Mouse (Mus musculus) intestine, embryonic 14.5 days (tissue): Measurements from ENCODE around the gene 1700008O03Rik. TPM values are rescaled to one million over a fixed set of nuclear protein-coding genes. Genes with fewer than 3 reads are reported as not detected.
A peak's percentile ranks its signal among the peaks of the same experiment; 100 is the strongest.

ENCODE experiments used
- ATAC-seq: fragments of 200-750 bp; cut with Nextera tagmentation; replicated peaks from 2 replicates; pipeline ENCODE4 v1.8.0; 2017; ENCODE audit warnings: low read depth, moderate number of reproducible peaks, moderate TSS enrichment, moderate library complexity; ENCODE audit not compliant: low FRiP score, low TSS enrichment
- DNase-seq: peaks from one replicate; pipeline ENCODE4 v3.0.0-alpha.2; 2018; ENCODE audit warnings: low spot score
- H3K27ac ChIP-seq: fragments of 300-500 bp; sonication (generic); 2 replicates; pipeline ENCODE4 v1.5.1; 2014; ENCODE audit warnings: low read depth, mild to moderate bottlenecking, control low read depth
- H3K27me3 ChIP-seq: fragments of 300-500 bp; sonication (generic); replicated peaks from 2 replicates; pipeline ENCODE4 v1.6.1; 2014; ENCODE audit warnings: low read length, control low read depth; ENCODE audit not compliant: control insufficient read depth, insufficient read depth
- H3K36me3 ChIP-seq: fragments of 300-500 bp; sonication (generic); 2 replicates; pipeline ENCODE4 v1.6.1; 2014; ENCODE audit warnings: low read length, control low read depth; ENCODE audit not compliant: control insufficient read depth, insufficient read depth
- H3K4me1 ChIP-seq: fragments of 300-500 bp; sonication (generic); replicated peaks from 2 replicates; pipeline ENCODE4 v1.6.1; 2014; ENCODE audit warnings: low read length, control low read depth, mixed read lengths; ENCODE audit not compliant: control insufficient read depth, insufficient read depth
- H3K4me2 ChIP-seq: fragments of 300-500 bp; sonication (generic); 2 replicates; pipeline ENCODE4 v1.6.1; 2014; ENCODE audit warnings: low read length
- H3K4me3 ChIP-seq: fragments of 300-500 bp; sonication (generic); 2 replicates; pipeline ENCODE4 v1.5.1; 2014; ENCODE audit warnings: low read depth, low read length, control low read depth, mixed read lengths
- H3K9ac ChIP-seq: fragments of 300-500 bp; sonication (generic); 2 replicates; pipeline ENCODE4 v1.6.1; 2014; ENCODE audit warnings: mild to moderate bottlenecking, low read length
- H3K9me3 ChIP-seq: fragments of 300-500 bp; sonication (generic); 2 replicates; pipeline ENCODE4 v1.6.1; 2016; ENCODE audit warnings: low read length, control low read depth; ENCODE audit not compliant: control insufficient read depth
- WGBS: fragments of 180-500 bp; shearing (Covaris S2); extraction: QIAGEN DNeasy Blood & Tissue Kit; methylation state at CpG from one replicate; pipeline ENCODE4 v1.1.7; 2014; 5-methylcytosine and 5-hydroxymethylcytosine counted together
- polyA plus RNA-seq: library from polyadenylated mRNA; unstranded; fragments of >200 nt; fragmentation: Nextera tagmentation; extraction: Ambion mirVana; gene quantifications from 2 replicates; pipeline ENCODE4 v1.2.1, GENCODE M21; 2014

The 1700008O03Rik gene
- polyA plus RNA-seq, 1 experiment from 2014 or later: 1.5 TPM

- no peak overlapping the region for H3K27ac ChIP-seq
- H3K4me3 ChIP-seq: peak overlapping the region; percentile 18
- H3K36me3 ChIP-seq: no peaks in the 10 kb centered on the region
- peaks cover 77% of the 10 kb centered on the region for H3K27me3 ChIP-seq
- H3K4me1 ChIP-seq: peaks cover 44% of the 10 kb centered on the region
- DNase-seq (no peak), ATAC-seq (no peak)
- peak overlapping the region; percentile 46 for H3K4me2 ChIP-seq
- H3K9ac ChIP-seq: 0 out of 2 replicates have a peak overlapping the region, but pooled peaks have one; percentile 25
- 3% methylated on average over 35 of the region's 35 CpGs for WGBS
- H3K9me3 ChIP-seq: no peaks in the 10 kb centered on the region
These were observed 28.8 kb downstream of the 1700008O03Rik start for GRCm38 (mm10) chr7:44356590-44357481.

- peaks cover 80% of the 10 kb centered on the region for H3K27me3 ChIP-seq
- H3K9me3 ChIP-seq: no peaks in the 10 kb centered on the region
- peaks cover 46% of the 10 kb centered on the region for H3K4me1 ChIP-seq
- no peaks in the 10 kb centered on the region for H3K36me3 ChIP-seq
- DNase-seq (no peak), ATAC-seq (no peak)
- WGBS: 77% methylated on average over 6 of the region's 6 CpGs
- H3K9ac ChIP-seq: no peak overlapping the region
- no peak overlapping the region for H3K27ac ChIP-seq
- H3K4me3 ChIP-seq: no peak overlapping the region
- H3K4me2 ChIP-seq: no peak overlapping the region
These were observed 30.2 kb downstream of the 1700008O03Rik start for GRCm38 (mm10) chr7:44355411-44355810.

- DNase-seq (no peak), ATAC-seq (no peak)
- H3K4me2 ChIP-seq: peak overlapping the region; percentile 26
- no peaks in the 10 kb centered on the region for H3K36me3 ChIP-seq
- peaks cover 35% of the 10 kb centered on the region for H3K4me1 ChIP-seq
- WGBS: 3% methylated on average over 35 of the region's 35 CpGs
- peak overlapping the region; percentile 18; the same call in 1 of the 2 replicates for H3K4me3 ChIP-seq
- H3K27ac ChIP-seq: no peak overlapping the region
- H3K27me3 ChIP-seq: peaks cover 80% of the 10 kb centered on the region
- no peak overlapping the region for H3K9ac ChIP-seq
- no peaks in the 10 kb centered on the region for H3K9me3 ChIP-seq
These were observed 31.8 kb downstream of the 1700008O03Rik start for GRCm38 (mm10) chr7:44353601-44354340.

- 2% methylated on average over 61 of the region's 71 CpGs for WGBS
- Histone ChIP-seq H3K36me3 (no peaks in the 10 kb centered on the region), H3K27ac (no peak overlapping the region), H3K9ac (no peak overlapping the region), H3K27me3 (peaks cover 80% of the 10 kb centered on the region), H3K4me3 (peak overlapping the region; percentile 18; the same call in 1 of the 2 replicates), H3K9me3 (no peaks in the 10 kb centered on the region), H3K4me2 (peak overlapping the region; percentile 26), H3K4me1 (peaks cover 35% of the 10 kb centered on the region)
- no peak for DNase-seq
- no peak for ATAC-seq
These were observed 32.6 kb downstream of the 1700008O03Rik start for GRCm38 (mm10) chr7:44352750-44353600.

GRCm38 (mm10) chr7:44351881-44352749 is 33.5 kb downstream of the 1700008O03Rik start:
- H3K4me3 ChIP-seq: 0 out of 2 replicates have a peak overlapping the region, but pooled peaks have one; percentile 8
- no peak for DNase-seq
- no peaks in the 10 kb centered on the region for H3K36me3 ChIP-seq
- ATAC-seq: 0 out of 2 replicates have a peak, but pooled peaks have one; percentile 6
- WGBS: 3% methylated on average over 70 of the region's 71 CpGs
- peaks cover 73% of the 10 kb centered on the region for H3K27me3 ChIP-seq
- no peaks in the 10 kb centered on the region for H3K9me3 ChIP-seq
- H3K4me1 ChIP-seq: peaks cover 29% of the 10 kb centered on the region
- no peak overlapping the region for H3K27ac ChIP-seq
- no peak overlapping the region for H3K9ac ChIP-seq
- H3K4me2 ChIP-seq: 0 out of 2 replicates have a peak overlapping the region, but pooled peaks have one; percentile 55

GRCm38 (mm10) chr7:44350957-44351711 is 34.5 kb downstream of the 1700008O03Rik start:
- peaks cover 63% of the 10 kb centered on the region for H3K27me3 ChIP-seq
- peak overlapping the region; percentile 55 for H3K4me2 ChIP-seq
- peak; percentile 89 for DNase-seq
- 2% methylated on average over 25 of the region's 25 CpGs for WGBS
- peaks cover 2% of the 10 kb centered on the region; the same call in 1 of the 2 replicates for H3K36me3 ChIP-seq
- peak overlapping the region; percentile 20 for H3K4me3 ChIP-seq
- H3K27ac ChIP-seq: no peak overlapping the region; the same call in 1 of the 2 replicates
- H3K9me3 ChIP-seq: no peaks in the 10 kb centered on the region
- ATAC-seq: peak; percentile 12; the same call in 1 of the 2 replicates
- H3K4me1 ChIP-seq: peaks cover 23% of the 10 kb centered on the region
- peak overlapping the region; percentile 20; the same call in 1 of the 2 replicates for H3K9ac ChIP-seq

GRCm38 (mm10) chr7:44349043-44349442 is 36.6 kb downstream of the 1700008O03Rik start:
- Histone ChIP-seq H3K9ac (no peak overlapping the region), H3K27ac (no peak overlapping the region), H3K4me3 (no peak overlapping the region), H3K27me3 (peaks cover 42% of the 10 kb centered on the region), H3K36me3 (peaks cover 3% of the 10 kb centered on the region; the same call in 1 of the 2 replicates), H3K9me3 (no peaks in the 10 kb centered on the region), H3K4me2 (no peak overlapping the region), H3K4me1 (peaks cover 22% of the 10 kb centered on the region)
- WGBS: 26% methylated on average over 3 of the region's 3 CpGs
- DNase-seq (no peak), ATAC-seq (no peak)
